Mouse (Mus musculus): ENCODE measurements around the gene Acads. TPM values are rescaled to one million over a fixed set of nuclear protein-coding genes. Genes with fewer than 3 reads are reported as not detected.
"Not testable (repeated sequence)": the region's sequence is repeated elsewhere in the genome, so short reads cannot be mapped to it uniquely, and the experiment has no call there.

Gene Acads
- total RNA-seq, 1 experiment from 2014 or later: 197 TPM

DNA sequence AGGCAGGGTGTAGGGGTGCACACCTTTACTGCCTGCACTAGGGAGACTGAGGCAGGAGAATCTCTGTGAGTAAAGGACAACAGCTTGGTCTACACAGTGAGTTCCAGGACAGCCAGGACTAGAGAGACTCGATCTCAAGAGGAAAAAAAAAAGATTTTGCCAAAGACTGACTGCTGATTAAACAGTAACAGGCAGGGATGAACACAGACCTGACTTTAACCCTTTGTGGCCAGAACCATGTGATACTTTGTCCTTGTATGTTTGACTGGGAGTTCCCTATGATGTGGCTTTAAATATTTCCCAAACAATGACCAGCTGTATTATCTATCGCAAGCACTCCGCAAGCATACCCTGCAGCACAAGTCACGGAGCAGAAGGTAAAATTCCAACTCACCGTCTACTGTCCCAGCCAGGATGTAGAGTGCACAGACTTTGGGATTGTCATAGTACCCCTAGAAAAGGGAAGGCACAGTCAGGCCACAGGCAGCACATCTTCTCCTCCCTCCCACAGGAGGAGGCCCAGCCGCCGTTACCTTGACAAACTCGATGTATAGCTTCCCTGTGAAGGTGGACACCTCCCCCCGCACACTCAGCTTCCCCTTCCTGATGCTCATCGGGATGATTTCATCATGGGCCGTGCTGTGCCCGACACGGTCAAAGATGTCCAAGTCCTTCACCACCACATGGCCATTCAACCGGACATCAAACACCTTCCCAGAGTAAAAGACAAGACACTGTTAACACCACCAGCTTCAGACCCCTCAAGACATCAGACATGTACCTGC lies 30.7 kb upstream of the Acads start:
- no peak for DNase-seq

DNA sequence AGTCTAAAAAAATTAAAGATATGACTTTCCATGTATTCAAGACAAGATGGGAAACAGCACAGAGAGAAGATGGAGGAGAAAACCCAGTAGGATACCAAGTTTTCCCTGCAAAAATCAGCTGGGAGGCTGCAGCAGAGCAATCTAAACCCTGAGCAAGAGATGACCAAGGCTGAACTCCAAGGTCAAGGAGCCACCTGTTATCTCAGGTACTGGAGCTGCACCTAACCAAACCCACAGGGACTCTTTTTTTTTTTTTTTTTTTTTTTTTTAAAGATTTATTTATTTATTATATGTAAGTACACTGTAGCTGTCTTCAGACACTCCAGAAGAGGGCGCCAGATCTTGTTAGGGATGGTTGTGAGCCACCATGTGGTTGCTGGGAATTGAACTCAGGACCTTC lies 29.7 kb upstream of the Acads start:
- DNase-seq: not testable (repeated sequence)

DNA sequence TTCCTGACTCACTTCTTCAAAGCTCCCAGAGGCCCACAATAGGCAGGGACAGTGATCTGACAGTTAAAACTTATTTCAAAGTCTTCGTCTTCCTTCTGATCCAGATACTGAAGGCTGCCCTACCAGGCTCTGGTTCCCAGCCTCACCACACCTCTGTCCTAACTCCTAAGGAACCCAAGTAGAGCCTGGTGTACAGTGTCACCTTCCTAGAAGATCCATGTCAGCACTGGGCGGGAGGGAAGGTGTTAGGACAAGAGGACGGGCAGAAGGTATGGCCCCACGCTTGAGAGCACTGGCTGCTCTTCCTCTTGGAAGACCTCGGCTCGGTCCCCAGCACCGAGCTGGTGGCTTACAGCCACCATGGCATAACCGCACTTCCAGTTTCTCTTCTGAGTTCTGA lies 29.2 kb upstream of the Acads start:
- DNase-seq: no peak

DNA sequence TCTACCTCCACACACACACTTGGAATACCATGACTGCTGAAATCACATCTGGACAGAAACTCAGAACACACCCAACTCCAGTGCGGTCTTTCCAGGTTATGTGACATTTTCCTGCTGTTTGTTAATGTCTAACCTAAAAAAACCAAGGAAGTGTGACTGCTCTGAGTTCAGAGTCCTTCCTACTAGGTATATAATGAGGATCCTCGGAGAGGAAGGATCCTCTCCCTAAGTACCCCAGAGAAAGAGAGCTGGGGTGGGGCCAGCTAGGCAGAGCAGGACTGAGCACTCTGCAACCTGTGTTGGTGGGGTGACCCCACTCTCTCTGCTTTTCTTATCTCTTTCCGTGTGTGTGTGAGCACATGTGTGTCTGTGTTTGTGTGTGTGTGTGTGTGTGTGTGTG lies 28.2 kb upstream of the Acads start:
- no peak for DNase-seq

DNA sequence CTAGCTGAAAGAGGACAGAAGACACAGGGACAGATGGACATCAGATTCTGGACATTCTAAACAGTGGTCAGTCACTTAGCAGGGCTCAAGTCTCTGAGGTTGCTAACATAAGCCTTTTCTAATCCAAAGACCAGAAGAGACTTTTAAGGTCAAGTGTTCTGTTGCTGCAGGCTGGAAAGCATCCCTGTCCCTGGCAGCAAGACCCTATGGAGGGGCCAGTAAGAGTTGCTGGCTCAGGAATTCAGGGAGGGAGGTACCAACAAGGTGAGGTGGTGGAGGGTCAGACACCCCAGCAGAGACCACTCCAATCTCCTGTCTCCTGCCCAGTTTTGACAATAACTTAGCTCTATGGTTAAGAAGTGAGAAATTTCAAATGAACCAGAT lies 27.6 kb upstream of the Acads start:
- DNase-seq: no peak

DNA sequence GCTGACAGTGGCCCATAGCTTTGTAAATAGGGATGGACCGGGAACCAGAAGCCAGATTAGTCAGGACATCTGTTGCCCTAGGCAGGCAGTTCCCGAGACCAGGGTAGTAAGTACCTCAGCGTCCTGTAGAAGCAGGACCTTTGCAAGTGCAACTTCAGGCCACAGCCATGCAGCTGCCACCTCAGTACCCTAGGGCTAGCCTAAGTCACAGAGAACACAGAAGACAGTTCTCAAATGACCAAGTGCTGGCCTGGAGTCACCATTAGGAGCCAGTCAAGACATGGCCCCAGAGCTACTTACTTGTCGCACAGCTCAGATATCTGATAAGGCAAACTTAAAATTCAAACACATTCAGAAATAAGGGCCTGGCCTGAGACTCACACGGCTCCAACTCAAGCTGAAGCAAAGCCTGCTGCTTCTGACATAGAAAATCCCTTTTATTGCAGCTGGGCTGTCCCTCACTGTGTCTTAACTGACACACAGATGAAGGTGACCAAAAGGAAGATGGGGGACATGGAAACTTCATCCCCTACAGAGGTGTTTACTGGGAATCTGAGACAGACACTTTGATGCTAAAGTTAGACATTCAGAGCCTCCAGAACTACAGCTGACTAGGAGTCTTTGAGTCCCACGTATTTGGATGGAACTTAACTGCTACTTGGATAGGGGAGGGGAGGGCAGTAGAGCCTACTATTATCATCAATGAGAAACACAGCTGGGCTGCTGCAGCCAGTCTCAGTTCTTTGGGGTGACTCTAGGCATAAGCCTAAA lies 27.0 kb upstream of the Acads start:
- DNase-seq: no peak

DNA sequence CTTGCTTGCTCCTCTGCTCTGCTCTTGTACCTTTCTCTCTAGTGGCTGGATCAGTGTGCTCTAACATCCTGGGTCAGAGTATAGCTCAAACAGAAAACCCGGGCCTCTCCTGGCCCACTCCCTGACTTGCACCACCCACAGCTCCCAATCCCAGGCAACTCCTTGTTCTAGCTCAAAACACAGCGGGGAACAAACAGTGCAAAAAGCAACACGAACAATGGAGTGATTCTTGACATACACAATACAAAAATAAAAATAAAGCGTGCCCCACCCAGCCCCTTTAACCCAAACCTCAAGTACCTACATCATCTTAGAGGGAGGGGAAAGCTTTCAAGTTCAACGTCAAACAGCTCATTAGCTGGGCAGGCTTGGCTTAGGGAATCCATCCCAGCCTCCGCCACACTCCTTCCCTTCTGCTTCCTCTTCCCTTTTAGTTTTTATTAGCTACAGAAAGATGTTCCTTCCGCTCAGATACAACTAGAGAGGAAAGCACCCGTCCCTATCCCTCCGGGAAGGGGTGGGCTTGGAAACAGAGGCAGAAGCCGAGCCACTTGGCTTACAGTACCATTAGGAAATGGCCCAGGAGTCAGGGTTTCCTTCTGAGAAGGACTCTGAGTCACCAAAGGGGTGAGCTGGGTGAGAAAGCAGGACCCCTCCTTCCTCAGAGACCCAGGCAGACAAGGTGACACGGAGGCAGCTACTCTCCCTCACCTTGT lies 26.3 kb upstream of the Acads start:
- no peak for DNase-seq

DNA sequence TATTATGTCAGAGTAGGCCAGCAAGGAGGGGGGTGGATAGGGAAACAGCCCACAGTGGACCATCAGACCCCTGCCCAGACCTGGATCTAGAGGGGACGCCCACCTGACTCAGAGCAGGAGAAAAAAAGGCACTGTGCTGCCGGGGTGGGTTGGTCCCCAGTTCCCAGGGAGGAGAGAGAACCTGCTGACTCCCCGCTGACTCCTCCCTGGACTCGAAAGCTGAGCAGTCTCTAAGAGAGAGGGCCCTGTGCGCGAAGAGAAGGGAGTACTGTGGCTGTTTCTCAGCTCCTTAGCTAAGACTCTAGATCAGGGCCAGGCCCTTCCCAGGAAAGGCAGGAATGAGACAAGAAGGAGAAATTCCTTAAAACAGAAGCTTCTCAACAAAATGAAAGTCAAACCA lies 25.3 kb upstream of the Acads start:
- DNase-seq: no peak

DNA sequence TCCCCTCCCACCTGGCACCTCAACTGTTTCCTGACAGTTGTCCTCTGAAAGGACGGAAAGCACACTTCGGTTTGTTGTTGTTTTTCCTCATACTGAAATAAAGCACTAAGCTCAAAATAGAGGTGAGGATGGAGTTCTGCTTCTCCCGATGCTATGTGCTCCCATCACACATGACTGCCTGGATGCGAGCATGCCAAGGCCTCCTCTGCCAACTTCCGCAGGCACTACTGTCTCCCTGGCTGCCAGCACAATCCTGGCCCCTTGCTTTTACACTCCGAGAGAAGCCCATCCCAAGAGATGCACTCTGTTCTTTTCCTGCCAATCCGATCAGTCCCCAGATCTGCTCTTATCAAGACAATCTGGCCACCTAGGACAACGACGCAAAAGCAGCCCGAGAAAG lies 24.4 kb upstream of the Acads start:
- no peak for DNase-seq

DNA sequence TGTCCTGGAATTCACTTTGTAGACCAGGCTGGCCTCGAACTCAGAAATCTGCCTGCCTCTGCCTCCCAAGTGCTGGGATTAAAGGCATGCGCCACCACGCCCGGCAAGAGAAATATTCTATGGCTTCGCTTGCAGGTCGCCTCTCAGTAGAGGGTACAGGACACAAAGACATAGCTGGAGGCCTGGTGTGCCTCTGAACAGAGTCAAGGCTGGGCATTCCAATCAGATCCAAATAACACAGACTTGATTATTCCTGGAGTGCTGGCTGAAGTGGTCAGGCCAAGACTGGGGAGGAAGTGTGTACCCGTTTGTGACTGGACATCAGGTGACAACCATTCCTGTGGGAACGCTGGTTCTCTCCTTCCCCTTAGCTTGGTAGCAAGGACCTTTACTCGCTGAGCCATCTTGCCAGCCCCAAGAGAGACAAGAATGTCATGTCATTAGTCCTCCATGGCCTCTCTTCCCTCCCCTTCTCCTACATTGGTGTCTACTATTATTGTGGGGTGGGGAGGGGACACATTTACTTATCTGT lies 23.1 kb upstream of the Acads start:
- DNase-seq: no peak

DNA sequence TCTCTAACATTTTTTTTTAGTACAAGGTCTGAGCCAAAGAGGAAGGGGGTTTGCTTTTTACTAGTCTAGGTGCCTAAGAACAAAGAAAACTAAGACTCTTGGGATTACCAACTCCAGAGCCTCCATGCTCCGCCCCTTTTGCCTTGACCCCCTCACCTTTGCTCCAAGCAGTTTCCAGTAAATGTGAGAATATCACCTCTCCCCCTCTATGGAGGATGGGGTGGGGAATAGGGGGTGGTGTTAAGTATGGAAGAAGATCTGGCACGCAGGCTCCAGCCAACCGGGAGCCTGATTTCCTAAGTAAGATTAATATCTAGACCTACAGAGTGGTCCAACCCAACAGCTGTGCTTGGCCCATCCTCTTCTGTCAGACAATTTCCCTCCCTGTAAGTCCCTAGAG lies 21.6 kb upstream of the Acads start:
- DNase-seq: no peak

DNA sequence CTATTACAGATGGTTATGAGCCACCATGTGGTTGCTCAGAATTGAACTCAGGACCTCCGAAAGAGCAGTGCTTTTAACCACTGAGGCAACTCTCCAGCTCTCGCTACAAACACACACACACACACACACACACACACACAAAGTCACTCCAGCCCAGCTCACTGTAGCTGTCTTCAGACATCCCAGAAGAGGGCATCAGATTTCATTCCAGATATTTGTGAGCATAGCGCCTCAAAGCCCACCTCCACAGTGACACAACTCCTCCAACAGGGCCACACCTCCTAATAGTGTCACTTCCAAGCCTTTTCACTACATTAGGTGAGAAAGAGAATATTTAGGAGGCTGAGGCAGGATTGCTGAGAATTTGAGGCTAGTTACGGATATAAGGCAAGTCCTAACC lies 20.0 kb upstream of the Acads start:
- no peak for DNase-seq

DNA sequence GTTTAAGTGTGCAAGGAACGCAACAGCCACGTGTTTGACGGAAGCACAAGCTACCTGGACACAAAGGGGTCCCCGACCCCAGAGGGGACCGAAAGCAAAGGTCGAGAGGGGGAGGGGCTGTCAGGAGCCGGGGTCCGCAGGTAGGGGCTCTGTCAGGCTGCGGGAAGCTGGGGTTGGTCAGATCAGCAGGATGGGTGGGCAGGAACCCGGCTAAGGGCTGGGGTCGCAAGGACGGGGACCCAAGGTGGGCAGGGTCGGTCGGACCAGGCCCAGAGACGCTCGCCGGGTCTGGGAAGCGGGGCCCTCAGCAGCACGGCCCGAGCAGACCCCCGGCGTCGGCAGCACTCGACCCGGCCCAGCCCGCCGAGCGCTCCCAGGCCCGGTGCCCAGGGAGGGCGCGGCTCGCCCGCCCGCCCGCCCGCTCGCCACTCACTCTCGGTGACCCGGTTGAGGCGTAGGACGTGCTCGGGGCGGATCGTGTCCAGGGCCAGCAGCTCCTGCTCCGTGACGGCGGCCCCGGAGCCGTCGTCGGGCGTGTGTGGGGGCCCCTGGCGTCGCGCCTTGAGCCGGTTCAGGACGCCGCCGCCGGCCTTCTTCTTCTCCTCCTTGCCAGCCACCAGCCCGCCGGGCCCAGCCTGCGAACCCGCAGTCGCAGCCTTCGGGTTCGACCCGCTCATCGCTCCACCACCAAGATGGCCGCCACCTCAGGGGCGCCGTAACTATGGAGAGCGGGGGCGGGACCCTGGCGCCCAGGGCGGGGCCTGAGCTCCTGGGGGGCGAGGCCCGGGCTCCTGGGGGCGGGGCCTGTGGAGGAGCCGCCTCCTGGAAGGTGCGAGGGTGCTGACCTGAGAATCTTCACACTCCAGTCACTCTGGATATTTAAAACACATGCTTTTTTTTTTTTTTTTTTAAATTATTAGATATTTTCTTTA lies 15.4 kb upstream of the Acads start, which contains the start of gene Unc119b:
TSS of gene Unc119b (minus strand) at position 742 of the 932 bp plus-strand sequence.
- peak; percentile 90 for DNase-seq

DNA sequence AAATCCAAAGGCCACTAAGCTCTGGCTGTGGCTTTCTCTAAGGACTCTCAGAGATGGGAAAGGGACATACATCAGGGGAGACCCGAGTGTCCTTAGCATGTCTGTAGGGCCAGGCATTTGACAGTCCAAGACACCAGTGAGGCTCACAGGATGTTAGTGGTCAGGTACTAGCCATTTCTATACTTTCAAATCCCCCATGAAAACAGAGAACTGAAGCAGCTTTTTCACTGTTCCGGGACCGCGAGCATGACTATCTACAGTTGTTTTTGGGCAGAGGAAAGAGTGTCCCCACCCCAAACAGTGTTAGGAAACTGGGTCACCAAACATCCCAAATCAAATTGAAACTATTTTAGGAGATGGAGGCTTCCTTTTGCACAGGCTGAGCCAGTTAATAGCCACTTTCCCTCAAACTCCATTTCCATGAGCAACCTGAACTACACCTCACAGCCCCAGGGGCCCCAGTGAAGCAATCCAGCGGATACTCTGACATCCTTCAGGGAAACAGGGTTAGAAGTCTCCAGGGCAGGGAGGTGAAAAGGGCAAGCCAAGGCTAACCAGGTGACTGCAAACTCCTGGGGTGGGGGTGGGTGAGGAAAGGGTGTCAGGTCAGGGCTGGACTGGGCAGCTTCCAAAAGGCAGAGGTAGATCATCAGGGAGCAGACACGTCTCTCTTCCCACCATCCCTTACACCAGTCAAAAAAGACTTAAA lies 14.4 kb upstream of the Acads start:
- DNase-seq: no peak

DNA sequence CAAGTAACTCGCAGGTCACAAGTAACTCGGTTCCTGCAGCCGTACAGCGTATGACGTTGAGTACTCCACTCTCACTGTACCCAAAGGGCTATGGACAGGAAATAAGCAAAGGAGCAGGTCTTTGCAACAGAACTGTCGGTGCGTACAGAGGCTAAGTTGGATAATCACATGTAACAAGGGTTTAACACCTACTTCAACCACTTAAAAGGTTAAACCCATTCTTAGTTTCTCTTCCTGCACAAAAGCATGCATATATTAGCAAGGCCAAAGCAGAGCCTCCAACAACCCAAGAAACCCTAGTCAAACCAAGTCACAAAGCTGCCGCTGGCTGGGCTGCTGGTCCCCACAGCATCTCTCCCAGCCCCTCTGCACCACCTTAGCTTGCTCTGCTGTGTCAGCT lies 13.3 kb upstream of the Acads start:
- DNase-seq: no peak

DNA sequence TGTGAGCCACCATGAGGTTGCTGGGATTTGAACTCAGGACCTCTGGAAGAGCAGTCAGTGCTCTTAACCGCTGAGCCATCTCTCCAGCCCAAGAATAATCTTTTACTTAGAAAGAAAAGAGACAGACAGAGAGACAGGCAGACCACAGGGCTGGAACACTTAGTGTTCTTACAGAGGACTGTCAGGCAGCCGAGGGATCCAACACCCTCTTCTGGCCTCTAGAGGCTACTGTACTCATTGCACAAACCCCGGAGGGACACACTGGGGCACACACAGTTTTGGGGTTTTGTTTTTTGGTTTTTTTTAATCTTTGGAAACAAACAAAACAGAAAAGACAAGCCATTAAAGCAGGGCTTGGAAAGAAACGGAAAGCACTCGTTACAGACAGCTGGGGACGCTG lies 10.2 kb upstream of the Acads start:
- no peak for DNase-seq

DNA sequence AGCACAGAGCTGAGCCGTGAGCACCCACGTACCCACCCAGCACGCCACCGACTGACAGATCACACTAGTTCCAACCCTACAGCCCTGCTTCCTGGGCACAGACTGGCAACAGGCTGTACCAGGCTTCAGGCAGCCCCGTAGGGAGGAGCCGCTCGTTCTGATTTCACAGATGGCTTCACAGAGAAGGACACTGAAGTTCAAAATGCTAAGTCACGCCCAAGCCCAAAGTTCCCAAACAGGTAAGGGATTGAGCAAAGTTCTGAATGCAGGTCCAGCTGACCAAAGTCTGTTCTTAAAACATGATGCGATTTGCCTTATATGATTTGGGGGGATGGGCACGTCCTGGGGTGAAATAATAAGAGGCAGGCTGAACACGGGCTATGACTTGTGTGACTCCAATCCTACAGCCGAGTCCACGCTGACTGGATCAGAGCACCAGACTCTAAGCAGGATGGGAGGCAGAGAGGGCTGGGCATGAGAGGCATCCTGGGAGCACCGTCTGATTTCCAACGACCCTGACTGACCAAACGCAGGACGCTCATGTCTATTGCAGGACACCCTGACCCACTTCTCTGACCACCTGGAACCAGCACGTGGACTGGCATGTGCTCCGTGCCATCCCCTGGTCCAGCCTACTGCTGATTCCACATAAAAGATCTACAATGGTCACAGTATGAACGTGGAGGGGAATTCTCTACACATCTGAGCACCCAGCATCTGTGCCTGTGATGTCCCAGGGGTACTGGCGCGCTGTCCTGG lies 8.5 kb upstream of the Acads start:
- DNase-seq: no peak

DNA sequence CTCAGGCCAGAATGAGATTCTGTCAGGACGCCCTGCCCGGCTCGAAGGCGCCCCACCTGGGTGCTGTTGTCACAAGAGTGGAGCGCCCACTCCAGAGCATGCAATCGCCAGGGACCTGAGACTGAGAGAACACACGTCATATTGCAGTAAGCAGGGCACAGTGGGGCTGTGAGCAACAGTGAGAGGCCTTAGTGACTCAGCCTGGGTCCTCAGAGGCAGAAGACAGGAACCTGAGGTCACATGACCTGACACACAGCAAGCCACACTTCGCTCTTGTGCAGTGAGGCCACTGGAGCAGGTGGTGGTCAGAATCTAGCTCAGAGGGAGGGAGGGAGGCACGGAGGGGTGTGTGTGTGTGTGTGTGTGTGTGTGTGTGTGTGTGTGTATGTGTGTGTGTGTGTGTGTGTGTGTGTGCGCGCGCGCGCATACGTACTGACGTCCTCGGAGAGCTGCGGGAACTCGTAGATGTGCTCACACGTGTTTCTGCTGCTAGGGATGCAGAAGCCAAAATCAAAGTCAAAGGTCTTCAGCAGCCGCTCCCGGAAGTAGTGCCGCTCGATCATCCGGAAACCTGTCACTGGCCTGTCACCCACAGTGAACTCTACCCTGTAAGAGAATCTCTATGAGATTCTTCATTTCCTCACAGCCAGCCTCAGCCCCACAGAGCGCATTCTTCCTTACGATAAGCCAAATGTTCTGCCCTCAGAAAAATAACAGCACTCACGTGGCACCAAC lies 7.6 kb upstream of the Acads start:
- no peak for DNase-seq

DNA sequence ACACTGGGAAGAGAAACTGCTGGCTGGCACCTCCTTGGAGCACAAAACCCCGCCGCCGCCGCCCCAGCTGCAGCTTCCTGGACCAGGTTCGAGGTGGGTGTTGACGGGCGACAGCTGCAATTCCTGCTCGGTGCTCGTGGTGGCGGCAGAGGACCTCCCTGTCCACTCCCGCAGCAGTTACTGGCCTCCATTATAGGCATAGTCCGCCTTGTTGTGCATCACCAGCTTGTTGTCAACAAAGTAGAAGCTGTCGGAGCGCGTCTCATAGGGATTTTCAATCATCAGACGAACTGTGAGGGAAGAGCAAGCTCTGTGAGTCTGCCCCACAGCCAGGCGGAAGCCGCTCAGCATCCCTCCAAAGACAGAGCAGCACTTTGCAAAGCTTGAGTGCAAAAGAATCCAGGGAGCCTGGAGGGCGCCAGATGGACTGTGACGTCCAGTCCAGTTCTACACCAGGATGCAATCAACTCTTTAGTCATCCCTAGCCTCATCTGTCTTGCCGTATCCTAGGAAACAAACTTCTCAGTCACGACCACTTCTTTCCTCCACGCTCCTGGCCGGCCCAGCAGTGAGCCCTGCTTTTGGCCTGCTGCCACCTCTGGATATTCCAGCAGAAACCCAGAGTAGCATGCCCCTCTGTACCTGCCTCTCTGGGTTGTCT lies 6.2 kb upstream of the Acads start:
- DNase-seq: peak; percentile 82

Data from adrenal gland, postnatal 25 days (tissue).